Mouse (Mus musculus): Measurements from ENCODE around the gene Gm17374.
"Not testable (repeated sequence)": the region's sequence is repeated elsewhere in the genome, so short reads cannot be mapped to it uniquely, and the experiment has no call there.

Gene Gm17374

DNA sequence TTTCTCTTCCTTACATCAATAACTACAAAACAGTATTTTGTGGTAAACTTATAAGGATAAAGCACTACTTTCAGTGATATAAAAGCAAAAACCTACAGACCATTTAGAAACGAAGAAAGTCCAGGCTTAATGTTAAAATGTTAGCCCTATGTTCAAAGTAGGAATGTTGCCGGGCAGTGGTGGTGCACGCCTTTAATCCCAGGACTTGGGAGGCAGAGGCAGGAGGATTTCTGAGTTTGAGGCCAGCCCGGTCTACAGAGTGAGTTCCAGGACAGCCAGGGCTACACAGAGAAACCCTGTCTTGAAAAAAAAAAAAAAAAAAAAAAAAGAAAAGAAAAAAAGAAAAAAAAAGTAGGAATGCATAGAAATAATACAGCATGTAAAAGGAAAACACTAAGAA is at the start of gene Gm17374:
Gm17374 (plus strand) TSS at position 301 of the 400 bp plus-strand sequence.
- not testable (repeated sequence) for DNase-seq (ENCODE audit: low spot score in 2 of 2)

DNA sequence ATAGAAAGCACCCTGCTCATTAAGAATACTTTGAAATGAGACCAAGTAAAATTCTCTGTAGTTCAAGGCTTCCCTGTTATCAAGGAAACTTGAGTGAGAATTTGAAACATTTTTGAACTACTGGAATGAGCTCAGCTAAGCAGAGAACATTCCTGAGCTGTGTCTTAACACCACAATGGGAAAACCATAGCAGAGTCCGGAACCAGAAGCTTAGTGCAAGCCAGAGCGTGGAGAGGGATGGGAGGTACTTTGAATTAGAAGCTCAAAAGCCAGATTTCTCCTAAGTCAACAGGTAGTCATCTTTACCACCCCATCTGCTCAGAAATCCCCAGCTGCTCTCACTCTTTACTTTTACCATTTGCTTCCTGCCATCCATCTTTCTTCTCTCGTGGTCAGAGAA is 46.9 kb upstream of the Gm17374 start:
- no peak for DNase-seq (ENCODE audit: low spot score in 2 of 2)

DNA sequence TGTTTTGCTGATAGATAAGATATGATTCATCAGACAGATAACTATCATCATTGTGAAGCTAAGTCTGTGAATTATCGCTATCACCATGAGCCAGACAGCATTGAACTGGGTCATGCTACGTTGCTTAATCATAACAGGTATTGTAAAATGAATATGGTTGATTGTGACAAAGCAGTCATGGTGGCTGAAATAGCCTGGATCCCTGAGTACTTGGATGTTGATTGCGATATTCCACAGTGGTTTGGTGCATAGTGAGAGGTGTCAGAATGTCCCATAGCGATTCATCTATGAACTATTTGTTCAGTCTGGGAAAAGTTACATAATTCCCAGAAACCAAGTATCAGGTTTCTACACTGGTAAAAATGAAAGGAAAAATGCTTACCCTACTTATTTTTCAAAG is 44.2 kb upstream of the Gm17374 start:
- DNase-seq (ENCODE audit: low spot score in 2 of 2): no peak

DNA sequence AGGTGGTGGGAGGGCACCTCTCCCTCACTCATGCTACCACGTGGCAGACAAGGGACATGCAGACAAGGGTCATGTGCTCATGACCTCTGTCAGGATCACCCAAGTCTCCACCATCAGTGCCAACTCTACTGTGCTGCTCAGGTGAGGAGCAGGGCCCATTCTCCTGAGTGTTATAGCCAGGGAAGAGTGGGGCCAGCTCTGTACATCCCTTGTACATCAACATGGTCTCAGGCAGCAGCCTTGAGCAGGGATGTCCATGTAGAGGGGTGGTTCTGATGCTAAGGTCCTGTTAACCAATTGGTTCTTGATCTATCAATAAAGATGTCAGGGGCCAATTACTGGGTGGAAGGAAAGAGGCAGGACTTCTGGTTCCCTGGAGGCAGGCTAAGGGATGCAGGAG is 42.9 kb upstream of the Gm17374 start:
- DNase-seq (ENCODE audit: low spot score in 2 of 2): no peak

DNA sequence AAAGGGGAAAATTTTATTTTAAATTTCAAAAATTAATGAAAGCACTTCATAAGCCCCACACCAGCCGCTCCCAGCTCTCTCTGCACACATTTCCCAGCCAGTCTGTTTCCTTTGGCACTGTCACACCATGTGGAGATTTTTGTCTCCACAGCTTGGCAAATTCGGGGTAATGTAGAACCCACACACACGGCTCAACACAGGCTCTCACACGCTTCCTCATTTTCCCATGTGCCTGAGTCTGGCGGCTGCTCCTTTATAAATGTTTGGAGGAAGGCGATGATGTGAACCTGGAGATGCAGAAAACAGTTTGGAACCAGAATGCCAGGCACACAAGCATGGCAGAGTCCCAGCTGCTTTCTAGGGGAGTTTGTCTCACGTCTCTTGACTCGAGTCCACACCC is 38.0 kb upstream of the Gm17374 start:
- DNase-seq (ENCODE audit: low spot score in 2 of 2): no peak

DNA sequence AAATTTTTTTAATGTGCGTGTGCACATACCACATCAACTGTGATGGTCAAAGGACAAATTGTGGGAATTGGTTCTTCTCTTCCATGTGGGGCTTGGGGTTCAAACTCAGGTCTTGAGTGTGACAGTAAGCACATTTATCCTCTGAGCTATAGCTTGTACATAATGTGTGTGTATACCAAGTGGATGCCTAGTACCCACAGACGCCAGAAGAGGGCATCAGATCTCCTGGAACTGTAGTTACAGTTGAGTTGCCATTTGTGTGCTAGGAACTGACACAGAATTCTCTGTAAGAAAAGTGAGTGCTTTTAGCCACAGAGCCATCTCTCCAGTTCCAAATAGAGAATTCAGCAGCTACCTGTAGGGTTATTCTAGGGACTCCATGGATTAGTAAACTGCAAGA is 26.3 kb upstream of the Gm17374 start:
- DNase-seq (ENCODE audit: low spot score in 2 of 2): no peak

DNA sequence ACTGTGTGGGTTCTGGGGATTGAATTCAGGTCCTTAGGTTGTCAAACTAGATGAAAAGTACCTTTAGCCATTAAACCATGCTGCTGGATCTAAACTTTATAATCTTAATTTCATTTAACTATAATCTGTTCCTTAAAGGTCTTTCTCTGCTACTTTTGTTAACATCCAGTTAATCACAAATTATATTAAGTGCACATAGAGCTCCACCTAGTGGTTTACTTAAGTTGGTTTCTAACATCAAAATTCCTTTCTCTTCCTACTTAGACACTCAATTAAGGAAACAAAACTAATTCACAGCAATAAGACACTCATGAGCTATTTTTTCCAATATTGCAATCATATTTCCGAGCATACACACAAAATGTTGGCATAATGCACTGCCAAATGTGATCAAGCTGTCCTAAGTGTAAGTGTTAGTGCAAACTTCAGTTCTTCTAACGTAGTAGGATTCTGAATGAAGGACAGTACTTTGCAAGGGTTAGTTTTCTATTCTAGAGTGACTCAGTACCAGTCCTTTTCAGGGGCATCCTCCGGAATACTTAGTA is 7.4 kb downstream of the Gm17374 start:
- no peak for DNase-seq (ENCODE audit: low spot score in 2 of 2)

DNA sequence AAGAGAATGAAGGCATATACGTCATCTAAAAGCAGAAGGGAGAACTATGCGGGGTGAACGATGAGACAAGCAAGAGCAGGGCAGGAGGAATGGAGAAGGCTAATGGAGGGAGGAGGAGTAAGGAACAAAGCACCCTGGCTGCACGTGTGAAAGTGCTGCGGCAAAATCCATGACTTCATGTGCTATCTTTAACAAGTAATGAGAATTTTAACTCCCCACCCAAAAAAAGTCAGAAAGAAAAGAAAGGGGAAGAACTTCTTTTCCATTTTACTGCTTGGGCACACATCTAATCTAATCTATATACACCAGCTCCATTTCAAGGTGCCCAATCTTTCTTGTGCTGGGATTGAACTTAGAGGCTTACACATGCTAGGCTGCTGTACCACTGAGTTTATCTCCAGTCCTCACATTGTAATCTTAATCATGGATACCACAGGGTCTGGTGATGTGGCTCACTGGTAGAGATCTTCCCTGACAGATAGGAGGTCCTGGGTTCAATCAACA is 11.6 kb downstream of the Gm17374 start:
- DNase-seq (ENCODE audit: low spot score in 2 of 2): no peak

DNA sequence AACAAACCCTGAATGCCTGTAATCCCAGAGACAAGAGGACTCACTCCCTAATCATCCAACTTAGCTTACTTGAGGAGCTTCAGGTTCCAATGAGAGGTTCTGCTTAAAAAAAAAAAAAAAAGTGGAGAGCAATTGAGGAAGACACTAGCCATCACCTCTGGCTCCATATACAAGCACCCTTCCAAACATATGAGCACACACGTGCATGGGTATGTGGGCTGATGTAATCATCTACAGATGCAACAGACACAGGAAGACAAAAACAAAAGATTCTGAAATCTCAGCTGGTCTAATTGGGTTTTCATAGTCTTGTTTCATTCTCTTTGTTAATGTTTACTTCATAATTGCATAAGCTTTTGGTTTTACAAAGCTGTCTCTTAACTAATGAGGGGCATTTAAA is 17.2 kb downstream of the Gm17374 start:
- DNase-seq (ENCODE audit: low spot score in 2 of 2): no peak

DNA sequence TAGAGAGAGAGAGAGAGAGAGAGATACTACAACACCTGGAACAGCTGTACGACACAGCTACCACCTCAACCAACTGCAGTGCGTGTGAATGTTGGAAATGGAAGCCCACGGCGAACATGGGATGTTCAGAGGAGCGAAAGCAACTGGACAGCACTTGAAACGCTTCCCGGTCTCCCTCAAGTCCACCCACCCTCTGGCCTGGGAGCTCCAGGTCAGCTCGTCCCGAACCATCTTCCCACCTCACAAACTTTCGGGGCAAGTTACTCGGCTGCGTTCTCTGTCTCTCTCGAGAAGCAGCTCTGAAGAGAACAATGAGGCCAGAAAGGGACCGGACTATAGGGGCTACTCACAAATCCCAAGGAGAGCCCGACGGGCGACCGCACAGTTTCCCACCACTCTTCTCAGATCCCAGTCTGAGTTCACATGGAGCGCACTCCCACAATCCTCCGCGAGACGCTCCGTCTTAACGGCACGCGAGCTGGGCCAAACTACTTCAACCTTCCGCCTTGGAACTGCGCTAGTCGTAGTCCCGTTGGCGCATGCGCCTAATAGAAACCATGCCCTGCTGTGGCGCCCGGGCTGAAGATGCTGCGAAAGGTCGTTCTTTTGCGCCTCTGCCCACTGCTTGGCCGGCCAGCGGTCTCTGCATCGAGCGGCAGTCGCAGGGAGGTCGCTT is 18.4 kb downstream of the Gm17374 start, which contains the start of the genes Esf1 and Ndufaf5:
Esf1 (minus strand) TSS at position 438 of the 676 bp plus-strand sequence.
Ndufaf5 (plus strand) TSS at position 523 of the 676 bp plus-strand sequence.
- DNase-seq (ENCODE audit: low spot score in 2 of 2): peak; percentile 91 to 92

DNA sequence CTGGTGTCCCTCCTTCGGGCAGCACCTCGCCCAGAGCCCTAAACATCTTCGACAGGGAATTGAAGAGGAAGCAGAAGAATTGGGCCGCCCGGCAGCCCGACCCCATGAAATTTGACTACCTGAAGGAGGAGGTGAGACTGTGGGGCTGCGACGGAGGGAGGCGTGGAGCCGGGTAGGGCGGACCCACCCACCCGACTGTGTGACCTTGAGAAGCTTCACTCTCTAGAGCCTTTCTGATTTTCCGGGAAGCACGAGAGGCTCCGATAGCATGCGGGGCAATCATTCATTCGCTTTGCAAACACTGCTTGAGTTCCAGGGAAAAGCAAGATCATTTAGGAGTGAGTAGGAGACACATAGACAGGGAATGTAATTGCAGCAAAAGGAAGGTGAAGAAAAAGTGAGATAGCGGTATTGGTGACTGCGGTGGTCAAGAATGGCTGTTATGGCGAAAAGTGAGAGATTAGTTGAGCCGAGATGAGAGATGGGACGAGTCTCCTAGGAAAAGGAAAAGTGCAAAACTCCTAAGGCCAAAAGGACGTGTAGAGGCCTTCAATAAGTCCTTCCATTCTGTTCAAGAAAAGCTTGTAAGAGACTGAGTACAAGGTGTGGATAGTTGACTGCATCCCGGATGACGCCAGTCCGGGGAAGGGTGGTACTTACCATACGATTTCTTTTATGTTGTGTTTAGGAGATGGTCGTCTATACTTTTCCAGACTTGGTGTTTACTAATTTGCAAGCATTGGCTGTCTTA is 19.1 kb downstream of the Gm17374 start:
- peak in 1 of 2 experiments; percentile 51 for DNase-seq (ENCODE audit: low spot score in 2 of 2)

DNA sequence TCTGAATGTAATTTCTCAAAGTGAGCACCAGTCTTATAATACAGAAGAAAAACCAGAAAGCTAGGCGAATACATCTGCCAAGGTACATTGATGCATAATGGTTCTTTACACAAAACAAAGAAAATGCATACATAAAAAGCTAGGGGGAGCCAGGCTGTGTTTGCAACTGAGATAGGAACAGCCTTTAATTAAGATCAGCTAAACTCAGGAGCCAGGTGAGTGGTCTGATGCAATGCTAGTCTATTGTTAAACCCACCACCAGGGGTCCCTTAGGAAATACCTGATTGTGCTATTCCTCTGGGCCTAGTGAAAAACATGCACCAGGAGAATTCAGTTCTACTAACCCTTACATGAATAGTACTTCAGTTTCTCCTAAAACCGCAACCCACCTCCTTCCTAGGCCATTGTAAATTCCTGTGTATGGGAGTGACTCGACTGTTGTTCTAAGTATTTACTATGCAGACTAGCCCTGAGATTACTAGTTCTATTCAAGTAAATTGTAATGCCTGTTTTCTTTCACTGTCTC is 33.9 kb downstream of the Gm17374 start:
- DNase-seq (ENCODE audit: low spot score in 2 of 2): not testable (repeated sequence)

DNA sequence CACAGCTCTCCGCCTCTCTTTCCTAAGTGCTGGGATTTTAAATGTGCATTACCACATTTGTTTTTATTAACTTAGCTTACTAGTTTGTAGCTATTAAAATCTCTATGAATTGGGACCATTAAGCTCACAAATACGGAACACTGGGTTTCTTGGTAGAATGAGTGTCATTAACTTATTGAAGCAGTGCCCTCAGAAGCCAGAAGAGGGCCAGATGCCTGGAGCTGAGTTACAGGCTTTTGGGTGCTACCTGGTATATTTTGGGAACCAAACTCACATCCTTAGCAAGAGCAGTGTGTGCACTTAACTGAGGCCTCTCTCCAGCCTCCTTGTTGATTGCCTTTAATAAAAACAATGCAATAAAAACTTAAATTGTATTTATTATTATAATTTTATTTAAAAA is 48.9 kb downstream of the Gm17374 start:
- DNase-seq (ENCODE audit: low spot score in 2 of 2): no peak

DNA sequence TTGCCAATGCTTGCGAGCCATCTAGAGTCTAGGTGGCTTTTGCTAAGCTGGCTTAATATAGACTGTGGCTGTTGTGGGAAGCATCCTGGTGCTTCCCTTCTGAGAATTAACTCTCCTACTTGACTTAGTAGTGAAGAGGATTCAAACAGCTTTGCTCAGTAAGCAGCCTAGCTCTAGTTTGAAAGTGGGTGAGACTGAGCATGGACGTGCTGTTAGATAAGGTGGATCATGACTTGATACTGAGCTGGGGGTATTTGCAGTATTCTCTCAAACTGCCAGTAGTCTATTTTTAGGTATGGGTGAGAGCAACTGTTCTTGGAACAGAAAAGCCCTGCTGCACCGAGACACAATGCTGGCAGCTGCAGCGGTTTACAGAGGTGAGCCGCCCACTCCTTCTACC is 50.7 kb downstream of the Gm17374 start:
- no peak for DNase-seq (ENCODE audit: low spot score in 2 of 2)
